ENCODE assay signal across 20 mouse cellular contexts in the genomic region with DNA sequence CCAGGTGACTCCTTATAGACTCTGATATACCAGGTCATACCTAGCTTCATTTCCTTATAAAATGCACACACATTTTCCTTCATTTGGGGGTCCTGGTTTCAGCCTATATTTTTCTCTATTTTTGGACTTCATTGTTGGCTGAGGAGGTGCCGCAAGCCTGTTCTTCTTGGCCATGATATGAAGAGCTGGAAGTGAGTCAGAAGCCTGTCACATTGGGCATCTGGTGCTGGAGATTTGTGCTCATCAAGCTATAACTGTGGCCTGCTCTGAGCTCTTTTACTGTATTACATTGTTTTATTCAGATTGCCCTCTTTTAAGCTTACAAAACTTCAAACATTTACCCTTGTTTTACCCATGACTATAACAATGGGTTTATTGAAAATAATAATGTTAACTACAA.
A peak's percentile ranks its signal among the peaks of the same experiment; 100 is the strongest.
DNase-seq lines count a peak whose midpoint lies in the region; ATAC-seq and TF ChIP-seq lines count a peak whose summit lies in the region.
"Had no signal": no experiment of that assay in that cellular context is flagged by ENCODE, and none has a peak within 500 bp of the region (broad histone marks: within the 10 kb centered on the region; RNA-seq: fewer than 3 reads in every experiment).

No protein-coding gene starts in this region.

- no peak overlapping the region for H3K9ac ChIP-seq in midbrain, postnatal 0 days (replicated peaks; ENCODE audit: low read length, poor library complexity, severe bottlenecking)
- H3K9ac ChIP-seq in midbrain, embryonic 11.5 days (ENCODE audit: low read length): no peak overlapping the region
- no peak overlapping the region for H3K9ac ChIP-seq in forebrain, embryonic 16.5 days (replicated peaks; ENCODE audit: low read depth, low read length)
- H3K9ac ChIP-seq: embryonic facial prominence, embryonic 15.5 days; heart, embryonic 12.5 days; hindbrain, embryonic 12.5 days; neural tube, embryonic 15.5 days had no signal

- no peak for TF ChIP-seq CTCF in midbrain, postnatal 0 days (IDR thresholded peaks at IDR 0.05)

- H3K4me1 ChIP-seq in midbrain, postnatal 0 days (ENCODE audit: insufficient read depth, low read length): no peaks in the 10 kb centered on the region
- H3K4me1 ChIP-seq in midbrain, embryonic 11.5 days (ENCODE audit: control insufficient read depth, insufficient read depth, low read length): no peaks in the 10 kb centered on the region
- peaks cover 8% of the 10 kb centered on the region; the same call in 1 of the 2 replicates for H3K4me1 ChIP-seq in forebrain, embryonic 16.5 days (replicated peaks; ENCODE audit: control insufficient read depth, insufficient read depth, low read length)
- H3K4me1 ChIP-seq: embryonic facial prominence, embryonic 15.5 days; heart, embryonic 12.5 days; hindbrain, embryonic 12.5 days; neural tube, embryonic 15.5 days had no signal

- H3K9me3 ChIP-seq in midbrain, postnatal 0 days (ENCODE audit: low read length): no peaks in the 10 kb centered on the region
- no peaks in the 10 kb centered on the region for H3K9me3 ChIP-seq in midbrain, embryonic 11.5 days (ENCODE audit: control insufficient read depth, low read length)
- H3K9me3 ChIP-seq in forebrain, embryonic 16.5 days (ENCODE audit: control insufficient read depth, low read length): no peaks in the 10 kb centered on the region
- H3K9me3 ChIP-seq: embryonic facial prominence, embryonic 15.5 days; heart, embryonic 12.5 days; hindbrain, embryonic 12.5 days; neural tube, embryonic 15.5 days had no signal

- H3K27ac ChIP-seq in midbrain, postnatal 0 days (ENCODE audit: low read depth, low read length): no peak overlapping the region
- no peak overlapping the region for H3K27ac ChIP-seq in midbrain, embryonic 11.5 days (ENCODE audit: low read depth, low read length)
- no peak overlapping the region for H3K27ac ChIP-seq in forebrain, embryonic 16.5 days (ENCODE audit: low read length)
- H3K27ac ChIP-seq: embryonic facial prominence, embryonic 15.5 days; hindbrain, embryonic 12.5 days; neural tube, embryonic 15.5 days had no signal

- no peak overlapping the region for H3K4me3 ChIP-seq in midbrain, postnatal 0 days (ENCODE audit: low read depth, low read length)
- H3K4me3 ChIP-seq in midbrain, embryonic 11.5 days (ENCODE audit: low read depth, low read length): no peak overlapping the region
- H3K4me3 ChIP-seq in forebrain, embryonic 16.5 days (replicated peaks; ENCODE audit: low read length): no peak overlapping the region
- H3K4me3 ChIP-seq: embryonic facial prominence, embryonic 15.5 days; heart, embryonic 12.5 days; hindbrain, embryonic 12.5 days; myocyte; neural tube, embryonic 15.5 days had no signal

- 94% methylated on average over 1 of the region's 1 CpGs for WGBS in midbrain, postnatal 0 days
- WGBS in midbrain, embryonic 11.5 days: 100% methylated on average over 1 of the region's 1 CpGs
- WGBS in forebrain, embryonic 16.5 days: 61% methylated on average over 1 of the region's 1 CpGs

- no peak for ATAC-seq in midbrain, postnatal 0 days (ENCODE audit: low FRiP score)
- no peak for ATAC-seq in midbrain, embryonic 11.5 days (ENCODE audit: low FRiP score)
- ATAC-seq in forebrain, embryonic 16.5 days: 0 out of 2 replicates have a peak, but pooled peaks have one; percentile 59

- peak; percentile 8 for DNase-seq in cerebellum, adult 11-12 months
- no peak for DNase-seq in cerebellum, adult 8-10 months
- peak; percentile 33 for DNase-seq in midbrain, postnatal 0 days (ENCODE audit: low spot score)
- DNase-seq in midbrain, embryonic 11.5 days (ENCODE audit: low spot score, missing footprints): no peak
- DNase-seq in yolk sac, embryonic 10.5 days (ENCODE audit: low spot score): no peak
- no peak for DNase-seq in heart, adult 9 months (ENCODE audit: low spot score in 2 of 2)
- DNase-seq in right cerebral cortex, postnatal 14 days: no peak
- DNase-seq: heart, postnatal 14 days; kidney, postnatal 10 days; liver; lung, postnatal 10 days; midbrain, embryonic 14.5 days; right cerebral cortex, postnatal 25 days had no signal

- H3K4me2 ChIP-seq in midbrain, postnatal 0 days (ENCODE audit: low read depth, low read length, poor library complexity, severe bottlenecking): no peak overlapping the region
- H3K4me2 ChIP-seq in midbrain, embryonic 11.5 days: no peak overlapping the region
- H3K4me2 ChIP-seq in forebrain, embryonic 16.5 days (ENCODE audit: low read length): no peak overlapping the region
- H3K4me2 ChIP-seq: embryonic facial prominence, embryonic 15.5 days; heart, embryonic 12.5 days; hindbrain, embryonic 12.5 days; neural tube, embryonic 15.5 days had no signal

- no peaks in the 10 kb centered on the region for H3K36me3 ChIP-seq in midbrain, postnatal 0 days (ENCODE audit: insufficient read depth, low read length)
- no peaks in the 10 kb centered on the region for H3K36me3 ChIP-seq in midbrain, embryonic 11.5 days (ENCODE audit: control insufficient read depth, insufficient read depth, low read length)
- H3K36me3 ChIP-seq in forebrain, embryonic 16.5 days (ENCODE audit: control insufficient read depth, insufficient read depth): no peaks in the 10 kb centered on the region
- H3K36me3 ChIP-seq: embryonic facial prominence, embryonic 15.5 days; heart, embryonic 12.5 days; hindbrain, embryonic 12.5 days; neural tube, embryonic 15.5 days had no signal

- H3K27me3 ChIP-seq in midbrain, postnatal 0 days (ENCODE audit: insufficient read depth, low read length): no peaks in the 10 kb centered on the region
- no peaks in the 10 kb centered on the region for H3K27me3 ChIP-seq in midbrain, embryonic 11.5 days (ENCODE audit: control insufficient read depth, insufficient read depth, low read length)
- no peaks in the 10 kb centered on the region for H3K27me3 ChIP-seq in forebrain, embryonic 16.5 days (replicated peaks; ENCODE audit: control insufficient read depth, insufficient read depth, low read length)
- H3K27me3 ChIP-seq: CH12.LX; embryonic facial prominence, embryonic 15.5 days; heart, embryonic 12.5 days; hindbrain, embryonic 12.5 days; neural tube, embryonic 15.5 days had no signal

Comparison
In these comparisons a context has a peak if more than half of its experiments do, and no peak if none do; other contexts are left out.
1. DNase-seq: peak in cerebellum, adult 11-12 months (single experiment) and midbrain, postnatal 0 days (single experiment); none in cerebellum, adult 8-10 months (single experiment), midbrain, embryonic 11.5 days (single experiment), yolk sac, embryonic 10.5 days (single experiment), heart, adult 9 months (0 of 2) and right cerebral cortex, postnatal 14 days (single experiment).